Mouse (Mus musculus) erythroid progenitor cell, adult 5-6 weeks (primary cell): ENCODE data around the gene Smim12. TPM values are rescaled to one million over a fixed set of nuclear protein-coding genes. Genes with fewer than 3 reads are reported as not detected.

Experiments
- ATAC-seq: replicated peaks from 2 replicates; pipeline ENCODE4 v1.8.0; 2016; ENCODE audit warnings: moderate number of reproducible peaks, mild to moderate bottlenecking, moderate TSS enrichment, inconsistent platforms; ENCODE audit not compliant: poor library complexity, low FRiP score, severe bottlenecking
- total RNA-seq, 2 experiments: library from RNA; stranded (forward) in 1 of 2; stranded (reverse) in 1 of 2; fragments of 150-400 nt in 1 of 2; fragments of 186-747, 209-891 nt in 1 of 2; gene quantifications; 2 replicates each; pipeline versions ENCODE4 v1.2.3 to v1.2.4; 2015 to 2017; ENCODE audit warnings: low replicate concordance in 2 of 2

Smim12 gene
- total RNA-seq, 2 experiments from 2014 or later = 3.8 to 11.1 TPM

- ATAC-seq = no peak
Observed at GRCm38 (mm10) chr4:127233416-127234125, 10.0 kb upstream of the Smim12 start.

GRCm38 (mm10) chr4:127235742-127236487, 7.7 kb upstream of the Smim12 start:
- ATAC-seq = no peak

- no peak for ATAC-seq
Observed at GRCm38 (mm10) chr4:127236631-127237030, 7.0 kb upstream of the Smim12 start.

GRCm38 (mm10) chr4:127237271-127237670, 6.3 kb upstream of the Smim12 start:
- ATAC-seq = no peak

GRCm38 (mm10) chr4:127242696-127243095, 888 bp upstream of the Smim12 start:
- ATAC-seq = no peak

GRCm38 (mm10) chr4:127243953-127244352, 369 bp downstream of the Smim12 start:
- ATAC-seq = peak; percentile 49

- peak; percentile 87 for ATAC-seq
Observed at GRCm38 (mm10) chr4:127249701-127250349, 6.2 kb downstream of the Smim12 start.

GRCm38 (mm10) chr4:127251963-127252585, 8.5 kb downstream of the Smim12 start:
- no peak for ATAC-seq

- ATAC-seq = no peak
Observed at GRCm38 (mm10) chr4:127256739-127257138, 13.2 kb downstream of the Smim12 start.

GRCm38 (mm10) chr4:127258186-127258897, 14.8 kb downstream of the Smim12 start:
- no peak for ATAC-seq

GRCm38 (mm10) chr4:127261601-127262000, 18.0 kb downstream of the Smim12 start:
- ATAC-seq = no peak

- ATAC-seq = no peak
Observed at GRCm38 (mm10) chr4:127263438-127264182, 20.0 kb downstream of the Smim12 start.

GRCm38 (mm10) chr4:127264183-127264554, 20.6 kb downstream of the Smim12 start:
- ATAC-seq = no peak

- no peak for ATAC-seq
Observed at GRCm38 (mm10) chr4:127278451-127279001, 34.9 kb downstream of the Smim12 start.

GRCm38 (mm10) chr4:127279241-127279640, 35.7 kb downstream of the Smim12 start:
- no peak for ATAC-seq

GRCm38 (mm10) chr4:127286907-127287306, 43.3 kb downstream of the Smim12 start:
- ATAC-seq = no peak

- no peak for ATAC-seq
Observed at GRCm38 (mm10) chr4:127289039-127289548, 45.5 kb downstream of the Smim12 start.

- no peak for ATAC-seq
Observed at GRCm38 (mm10) chr4:127292631-127293030, 49.0 kb downstream of the Smim12 start.
